Mouse (Mus musculus): Measurements from ENCODE around the gene Psmb5.

Psmb5 gene

DNA sequence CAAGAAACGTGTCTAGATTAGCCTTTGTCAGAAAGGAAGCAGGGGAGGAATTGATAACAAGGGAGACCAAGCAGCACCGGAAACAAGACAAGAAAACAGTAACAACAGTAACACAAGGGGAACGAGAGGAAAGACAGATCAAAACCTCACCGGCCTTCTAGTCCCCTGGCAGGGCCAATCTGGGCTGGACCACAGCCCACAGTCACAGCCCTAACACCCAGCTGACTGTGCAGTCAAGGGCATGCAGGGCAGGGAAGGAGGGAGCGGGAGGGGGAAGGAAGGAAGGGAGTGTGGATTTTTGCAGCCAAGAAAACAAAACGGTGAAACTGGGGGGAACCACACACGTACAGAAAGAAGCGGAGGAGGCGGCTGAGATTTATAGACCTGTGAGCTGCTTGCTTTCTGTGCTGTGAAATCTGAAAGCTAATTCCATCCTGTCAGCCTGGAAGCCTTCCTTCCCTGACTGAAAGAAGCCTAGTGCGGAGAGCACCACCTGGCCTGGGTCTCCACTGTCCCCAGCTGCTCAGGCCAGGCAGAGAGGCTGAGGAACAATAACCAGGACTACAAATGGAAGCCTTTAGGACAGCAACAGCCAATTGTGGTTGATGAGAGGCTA, 25.4 kb downstream of the Psmb5 start:
- in situ Hi-C loops (cut with MboI, MseI): loop anchor here (5.0 kb wide), 1 partner anchor 65 kb away; no protein-coding TSS in a partner anchor

DNA sequence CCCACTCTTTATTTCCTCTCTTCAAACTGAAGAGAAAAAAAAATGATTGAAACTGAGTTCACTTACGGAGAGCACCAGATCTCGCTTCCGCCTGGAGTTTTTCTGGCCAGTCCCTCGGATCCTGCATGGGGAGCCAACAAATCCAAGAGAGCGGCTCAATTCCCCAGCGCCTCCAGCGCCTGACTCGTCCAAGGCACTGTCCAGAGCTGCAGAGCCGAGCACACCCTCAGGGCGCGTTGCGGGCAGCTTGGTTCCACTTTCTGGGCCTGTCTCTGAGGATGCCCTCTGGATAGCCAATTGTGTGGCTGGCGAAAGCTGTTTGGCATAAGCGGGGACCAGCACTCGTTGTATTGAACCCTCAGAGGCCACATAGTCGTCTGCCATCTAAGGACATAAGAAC, 26.8 kb downstream of the Psmb5 start:
- in situ Hi-C loops (cut with MboI, MseI): loop anchor here (5.0 kb wide), 1 partner anchor 64 kb away; no protein-coding TSS in a partner anchor

GRCm38 (mm10) chr14:54583681-54584338, 34.0 kb downstream of the Psmb5 start:
- in situ Hi-C loops (cut with MboI, MseI): no loop called here

DNA sequence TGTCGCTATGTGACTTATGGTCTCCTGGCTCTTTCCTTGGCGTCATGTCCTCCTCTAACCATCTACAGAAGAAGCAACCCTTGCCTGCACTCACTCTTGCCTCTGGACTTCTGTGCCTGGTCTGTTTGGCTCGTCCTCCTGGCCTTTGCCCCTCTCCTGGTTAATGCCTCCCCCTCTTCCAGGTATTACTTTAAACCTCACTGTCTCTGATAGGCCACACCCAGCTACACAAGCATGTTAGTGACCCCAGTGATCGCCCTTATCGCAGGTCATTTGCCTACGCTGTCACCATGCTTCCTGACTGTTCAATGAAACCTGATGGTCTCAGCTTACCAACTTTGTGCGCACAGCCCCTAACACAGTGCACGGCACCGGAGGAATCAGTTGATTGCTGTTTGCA, 35.3 kb downstream of the Psmb5 start:
- in situ Hi-C loops (cut with MboI, MseI): no loop called here

GRCm38 (mm10) chr14:54579638-54580037, 38.2 kb downstream of the Psmb5 start:
- in situ Hi-C loops (cut with MboI, MseI): no loop called here

GRCm38 (mm10) chr14:54578063-54578462, 39.8 kb downstream of the Psmb5 start:
- in situ Hi-C loops (cut with MboI, MseI): no loop called here

GRCm38 (mm10) chr14:54577089-54577982, 40.5 kb downstream of the Psmb5 start, which contains the start of gene Ajuba:
Ajuba (minus strand) TSS chr14:54577558.
- in situ Hi-C loops (cut with MboI, MseI): no loop called here

GRCm38 (mm10) chr14:54576241-54577088, 41.4 kb downstream of the Psmb5 start:
- in situ Hi-C loops (cut with MboI, MseI): no loop called here

GRCm38 (mm10) chr14:54575631-54576030, 42.2 kb downstream of the Psmb5 start:
- in situ Hi-C loops (cut with MboI, MseI): no loop called here

GRCm38 (mm10) chr14:54575031-54575430, 42.8 kb downstream of the Psmb5 start:
- in situ Hi-C loops (cut with MboI, MseI): no loop called here

GRCm38 (mm10) chr14:54574253-54574652, 43.6 kb downstream of the Psmb5 start:
- in situ Hi-C loops (cut with MboI, MseI): no loop called here

DNA sequence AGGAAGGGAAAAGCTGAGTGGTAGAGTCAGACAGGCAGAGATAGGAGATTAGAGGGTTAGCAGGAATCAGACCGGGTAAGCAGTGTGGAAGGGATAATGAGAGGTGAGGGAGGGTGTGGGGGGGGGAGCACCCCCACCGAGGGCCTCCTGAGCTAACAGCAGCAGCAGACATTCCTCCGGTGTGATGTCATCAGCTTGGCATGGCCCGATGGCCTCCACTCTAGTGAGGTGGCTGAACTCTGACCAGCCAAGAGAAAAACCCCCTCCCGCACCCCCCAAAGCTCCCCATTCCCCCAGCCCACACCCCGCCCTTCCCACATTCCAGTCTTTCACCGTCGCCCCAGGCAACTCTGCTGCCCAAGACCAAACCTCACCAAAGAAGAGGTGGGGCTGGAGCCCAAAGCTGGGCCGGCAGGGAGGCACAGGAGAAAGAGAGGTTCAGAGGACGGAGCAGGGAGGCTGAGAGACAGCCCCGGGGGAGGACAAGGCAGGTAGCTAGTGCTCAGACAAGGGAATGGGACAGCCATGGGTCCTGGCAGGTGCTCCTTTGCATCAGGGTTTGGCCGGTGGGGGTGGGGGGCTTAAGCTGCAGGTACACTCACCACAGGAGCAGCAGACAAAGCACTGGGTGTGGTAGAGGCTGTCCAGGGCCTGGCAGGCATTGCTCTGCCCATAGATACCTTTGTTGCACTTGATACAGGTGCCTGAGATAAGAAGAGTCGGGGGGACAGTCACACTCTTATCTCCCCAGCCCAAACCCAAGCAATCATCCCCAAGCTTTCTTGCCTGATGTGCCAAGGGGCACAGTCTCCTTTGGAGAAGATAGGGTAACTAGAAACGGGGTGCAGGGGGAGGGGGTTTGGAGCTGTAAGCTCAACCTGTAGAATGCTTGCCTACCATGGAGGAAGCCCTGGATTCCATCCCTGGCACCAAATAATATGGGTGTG, 44.8 kb downstream of the Psmb5 start:
- in situ Hi-C loops (cut with MboI, MseI): no loop called here

DNA sequence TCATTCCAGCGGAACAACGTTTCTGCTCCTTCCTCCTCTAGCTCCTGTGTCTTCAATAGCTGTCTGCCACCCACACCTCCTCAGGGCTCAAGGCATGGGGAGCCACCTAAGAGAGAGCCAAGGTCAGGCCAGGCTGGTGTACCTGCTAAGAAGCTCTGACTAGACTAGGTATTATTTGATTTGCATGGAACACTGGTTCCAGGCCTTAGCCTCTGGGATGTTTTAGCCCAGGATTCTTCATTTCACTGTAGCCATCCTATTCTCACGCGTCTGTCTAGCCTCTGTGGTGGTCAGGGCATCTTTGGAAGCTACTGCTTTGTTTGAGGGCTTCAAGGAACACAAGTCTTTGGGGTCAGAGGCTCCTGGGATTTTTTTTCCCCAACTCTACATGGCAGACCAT, 45.7 kb downstream of the Psmb5 start:
- in situ Hi-C loops (cut with MboI, MseI): no loop called here

DNA sequence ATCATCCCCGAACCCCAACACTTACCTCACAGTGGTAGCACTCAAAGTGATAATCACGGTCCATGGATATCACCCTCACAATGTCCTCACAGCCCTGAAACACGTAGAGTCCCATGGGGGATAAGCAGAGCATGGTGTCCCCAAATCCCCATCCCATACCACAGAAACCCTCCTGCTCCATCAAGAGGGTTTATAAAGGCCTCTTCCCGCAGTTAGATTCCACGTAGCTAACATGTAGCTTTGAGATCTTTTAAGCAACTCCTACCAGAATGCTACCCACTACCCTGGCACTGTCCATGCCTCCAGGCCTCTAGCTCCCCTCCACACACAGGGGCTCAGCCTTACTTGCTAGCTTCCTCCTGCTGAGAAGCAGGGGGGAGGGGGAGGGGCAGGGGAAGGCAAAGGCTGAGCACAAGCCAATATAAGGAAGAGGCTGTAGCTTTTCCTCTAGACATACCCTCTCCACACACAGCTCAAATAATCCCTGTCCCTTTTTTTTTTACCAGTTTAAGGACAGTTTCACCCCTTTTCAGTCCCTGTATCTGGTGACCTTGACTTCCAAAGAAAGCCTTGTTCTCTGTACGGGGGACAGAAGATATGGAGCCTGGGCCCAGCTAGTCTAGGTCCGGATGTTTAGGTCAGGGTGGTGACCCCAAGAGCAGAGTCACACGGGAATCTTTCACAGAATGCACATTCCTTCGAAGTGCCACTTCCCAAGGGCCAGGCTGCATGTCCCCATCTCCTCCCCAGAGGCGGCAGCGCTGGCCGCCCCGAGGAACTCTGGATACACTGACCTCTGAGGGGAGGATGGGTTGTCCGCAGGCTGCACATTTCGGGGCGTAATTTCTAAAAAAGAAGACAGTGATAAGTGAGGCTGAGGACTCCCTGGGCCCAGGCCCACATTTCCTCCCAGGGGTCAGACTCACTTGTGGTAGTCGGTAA, 48.1 kb downstream of the Psmb5 start:
- in situ Hi-C loops (cut with MboI, MseI): no loop called here

GRCm38 (mm10) chr14:54568694-54569414, 49.0 kb downstream of the Psmb5 start:
- in situ Hi-C loops (cut with MboI, MseI): no loop called here

Measured in regulatory T cell (primary cell).